In the genomic region with DNA sequence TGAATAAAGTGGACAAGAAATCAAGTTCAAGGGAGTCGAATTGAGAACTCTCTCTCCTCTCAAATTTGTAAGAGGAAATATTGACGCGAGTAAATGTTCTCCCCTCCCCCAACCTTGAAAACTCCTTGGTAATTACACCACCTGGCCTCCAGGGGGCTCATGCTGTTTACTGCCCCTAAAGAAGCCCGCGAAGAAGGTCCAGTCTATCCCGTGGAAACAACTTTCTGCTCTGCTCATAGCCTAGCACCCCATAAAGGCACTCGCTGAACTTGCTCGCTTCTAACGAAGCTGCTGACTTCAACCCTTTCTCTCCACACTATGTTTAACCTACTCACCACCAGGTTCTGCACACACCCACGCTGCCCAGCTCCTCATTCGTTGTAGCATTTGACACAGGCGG, we compare ENCODE assay signal across 12 mouse cellular contexts. TPM values are rescaled to one million over a fixed set of nuclear protein-coding genes. Genes with fewer than 3 reads are reported as not detected.
DNase-seq lines count a peak whose midpoint lies in the region; ATAC-seq lines count a peak whose summit lies in the region.
"Had no signal": no experiment of that assay in that cellular context is flagged by ENCODE, and none has a peak within 500 bp of the region (broad histone marks: within the 10 kb centered on the region; RNA-seq: fewer than 3 reads in every experiment).

No protein-coding gene starts in this region.

- peaks cover 24% of the 10 kb centered on the region for H3K27me3 ChIP-seq in heart, embryonic 10.5 days (ENCODE audit: insufficient read depth, poor library complexity, severe bottlenecking)
- peaks cover 22% of the 10 kb centered on the region for H3K27me3 ChIP-seq in liver, embryonic 12.5 days (replicated peaks)

- H3K4me3 ChIP-seq in heart, embryonic 10.5 days, result no peak overlapping the region
- H3K4me3 ChIP-seq in liver, embryonic 12.5 days, result peak overlapping the region; percentile 50; the same call in 1 of the 2 replicates
- H3K4me3 ChIP-seq: neural tube, embryonic 13.5 days had no signal

- H3K9me3 ChIP-seq in heart, embryonic 10.5 days, result peaks cover 3% of the 10 kb centered on the region; the same call in 1 of the 2 replicates
- peaks cover 9% of the 10 kb centered on the region for H3K9me3 ChIP-seq in liver, embryonic 12.5 days (replicated peaks)

- no peak for ATAC-seq in liver, embryonic 12.5 days
- no peak for ATAC-seq in megakaryocyte-erythroid progenitor cell, adult 5-6 weeks (replicated peaks; ENCODE audit: low FRiP score, low TSS enrichment, poor library complexity, severe bottlenecking)

- peak; percentile 75 for DNase-seq in heart, embryonic 10.5 days (ENCODE audit: low spot score)
- DNase-seq in heart, adult 11 months, result no peak
- DNase-seq in thymus, postnatal 4 days, result peak; percentile 33
- DNase-seq in thymus, postnatal 36 days, result no peak
- DNase-seq in T-cell, adult 2 months (ENCODE audit: low spot score), result no peak
- no peak for DNase-seq in layer of hippocampus, adult 11-12 months (ENCODE audit: low spot score)
- DNase-seq: kidney, adult 8-10 months; left cerebral cortex, postnatal 4 days had no signal

- no peak overlapping the region for H3K27ac ChIP-seq in heart, embryonic 10.5 days
- peak overlapping the region; percentile 99 for H3K27ac ChIP-seq in liver, embryonic 12.5 days

- peaks cover 31% of the 10 kb centered on the region for H3K4me1 ChIP-seq in heart, embryonic 10.5 days
- H3K4me1 ChIP-seq in liver, embryonic 12.5 days, result peaks cover 80% of the 10 kb centered on the region

- H3K4me2 ChIP-seq in liver, embryonic 12.5 days, result peak overlapping the region; percentile 80

- 57% methylated on average over 12 of the region's 12 CpGs for WGBS in heart, embryonic 10.5 days
- 43% methylated on average over 12 of the region's 12 CpGs for WGBS in liver, embryonic 12.5 days (ENCODE audit: insufficient replicate concordance)

- H3K9ac ChIP-seq in liver, embryonic 12.5 days, result peak overlapping the region; percentile 87; the same call in 1 of the 2 replicates
- H3K9ac ChIP-seq: neural tube, embryonic 13.5 days had no signal

- no peaks in the 10 kb centered on the region; the same call in 1 of the 2 replicates for H3K36me3 ChIP-seq in heart, embryonic 10.5 days
- peaks cover 8% of the 10 kb centered on the region; the same call in 1 of the 2 replicates for H3K36me3 ChIP-seq in liver, embryonic 12.5 days
- H3K36me3 ChIP-seq: heart, embryonic 12.5 days; neural tube, embryonic 13.5 days had no signal

RNA-seq across cellular contexts. Expression of a gene that starts 11.2 kb away (rescaled TPM):
- polyA plus RNA-seq in heart, embryonic 10.5 days (2016; fragmentation: Nextera tagmentation; extraction: Ambion mirVana), result 88.9 and 128 TPM in 2 replicates
- polyA plus RNA-seq in liver, embryonic 12.5 days (2016; fragmentation: Nextera tagmentation; extraction: Ambion mirVana), result 913 and 972 TPM in 2 replicates
- 0.42 and 0.46 TPM in 2 replicates for total RNA-seq in megakaryocyte-erythroid progenitor cell, adult 5-6 weeks (2014; fragmentation: Nextera tagmentation)
- 0.27 and 6.8 TPM in 2 replicates for total RNA-seq in megakaryocyte-erythroid progenitor cell, adult 5-6 weeks (2017)

RNA-seq across cellular contexts. Expression of a gene that starts 16.0 kb away (rescaled TPM):
- polyA plus RNA-seq in heart, embryonic 10.5 days (2016; fragmentation: Nextera tagmentation; extraction: Ambion mirVana), result 0.74 and 1.8 TPM in 2 replicates
- 1.9 and 2.1 TPM in 2 replicates for polyA plus RNA-seq in liver, embryonic 12.5 days (2016; fragmentation: Nextera tagmentation; extraction: Ambion mirVana)
- total RNA-seq in megakaryocyte-erythroid progenitor cell, adult 5-6 weeks (2014; fragmentation: Nextera tagmentation), result not detected in 2 replicates
- total RNA-seq in megakaryocyte-erythroid progenitor cell, adult 5-6 weeks (2017), result not detected in 2 replicates

RNA-seq across cellular contexts. Expression of a gene that starts 30.6 kb away (rescaled TPM):
- polyA plus RNA-seq in heart, embryonic 10.5 days (2016; fragmentation: Nextera tagmentation; extraction: Ambion mirVana), result 313 and 314 TPM in 2 replicates
- 365 and 367 TPM in 2 replicates for polyA plus RNA-seq in liver, embryonic 12.5 days (2016; fragmentation: Nextera tagmentation; extraction: Ambion mirVana)
- 115 and 148 TPM in 2 replicates for total RNA-seq in megakaryocyte-erythroid progenitor cell, adult 5-6 weeks (2014; fragmentation: Nextera tagmentation)
- 43.8 and 55.9 TPM in 2 replicates for total RNA-seq in megakaryocyte-erythroid progenitor cell, adult 5-6 weeks (2017)

RNA-seq across cellular contexts. Expression of a gene that starts 52.9 kb away (rescaled TPM):
- polyA plus RNA-seq in heart, embryonic 10.5 days (2016; fragmentation: Nextera tagmentation; extraction: Ambion mirVana), result 109 and 151 TPM in 2 replicates
- polyA plus RNA-seq in liver, embryonic 12.5 days (2016; fragmentation: Nextera tagmentation; extraction: Ambion mirVana), result 55.8 and 58.1 TPM in 2 replicates
- total RNA-seq in megakaryocyte-erythroid progenitor cell, adult 5-6 weeks (2014; fragmentation: Nextera tagmentation), result 16.1 and 17.8 TPM in 2 replicates
- total RNA-seq in megakaryocyte-erythroid progenitor cell, adult 5-6 weeks (2017), result 5.4 and 14.2 TPM in 2 replicates

RNA-seq across cellular contexts. Expression of a gene that starts 57.6 kb away (rescaled TPM):
- 60.4 and 75.4 TPM in 2 replicates for polyA plus RNA-seq in heart, embryonic 10.5 days (2016; fragmentation: Nextera tagmentation; extraction: Ambion mirVana)
- 97.2 and 98.8 TPM in 2 replicates for polyA plus RNA-seq in liver, embryonic 12.5 days (2016; fragmentation: Nextera tagmentation; extraction: Ambion mirVana)
- 90.4 and 102 TPM in 2 replicates for total RNA-seq in megakaryocyte-erythroid progenitor cell, adult 5-6 weeks (2014; fragmentation: Nextera tagmentation)
- 162 and 180 TPM in 2 replicates for total RNA-seq in megakaryocyte-erythroid progenitor cell, adult 5-6 weeks (2017)

Comparison
In these comparisons a context has a peak if more than half of its experiments do, and no peak if none do; other contexts are left out.
1. DNase-seq: peak in heart, embryonic 10.5 days (single experiment) and thymus, postnatal 4 days (single experiment); none in heart, adult 11 months (single experiment), thymus, postnatal 36 days (0 of 2), T-cell, adult 2 months (single experiment) and layer of hippocampus, adult 11-12 months (single experiment).